Mouse (Mus musculus): ENCODE data around the gene Dnhd1. TPM values are rescaled to one million over a fixed set of nuclear protein-coding genes. Genes with fewer than 3 reads are reported as not detected.

Gene Dnhd1
- polyA plus RNA-seq, 1 experiment from 2014 or later, result 2.0 TPM

GRCm38 (mm10) chr7:105621053-105621452 is 29.6 kb upstream of the Dnhd1 start:
- DNase-seq (ENCODE audit: low spot score) (no peak), ATAC-seq (ENCODE audit: low FRiP score) (no peak)
- no peaks in the 10 kb centered on the region for H3K9me3 ChIP-seq (ENCODE audit: control insufficient read depth, low read length)
- WGBS, result 80% methylated on average over 4 of the region's 4 CpGs
- no peak overlapping the region for H3K9ac ChIP-seq
- no peak overlapping the region for H3K4me3 ChIP-seq (replicated peaks; ENCODE audit: low read length)
- H3K27ac ChIP-seq, result no peak overlapping the region
- no peaks in the 10 kb centered on the region for H3K4me1 ChIP-seq (replicated peaks; ENCODE audit: control insufficient read depth, insufficient read depth, low read length)
- H3K36me3 ChIP-seq (replicated peaks; ENCODE audit: control insufficient read depth, insufficient read depth), result peaks cover 95% of the 10 kb centered on the region
- no peak overlapping the region for H3K4me2 ChIP-seq (replicated peaks)
- no peaks in the 10 kb centered on the region for H3K27me3 ChIP-seq (ENCODE audit: control insufficient read depth, insufficient read depth, low read length)

GRCm38 (mm10) chr7:105621646-105622292 is 28.9 kb upstream of the Dnhd1 start:
- no peak for DNase-seq (ENCODE audit: low spot score)
- H3K9me3 ChIP-seq (ENCODE audit: control insufficient read depth, low read length), result no peaks in the 10 kb centered on the region
- H3K4me3 ChIP-seq (replicated peaks; ENCODE audit: low read length), result no peak overlapping the region
- ATAC-seq (ENCODE audit: low FRiP score), result no peak
- H3K27ac ChIP-seq, result no peak overlapping the region
- no peaks in the 10 kb centered on the region for H3K4me1 ChIP-seq (replicated peaks; ENCODE audit: control insufficient read depth, insufficient read depth, low read length)
- H3K27me3 ChIP-seq (ENCODE audit: control insufficient read depth, insufficient read depth, low read length), result no peaks in the 10 kb centered on the region
- WGBS, result 87% methylated on average over 8 of the region's 8 CpGs
- H3K4me2 ChIP-seq (replicated peaks), result no peak overlapping the region
- H3K36me3 ChIP-seq (replicated peaks; ENCODE audit: control insufficient read depth, insufficient read depth), result peaks cover 87% of the 10 kb centered on the region
- H3K9ac ChIP-seq, result no peak overlapping the region

- H3K36me3 ChIP-seq (replicated peaks; ENCODE audit: control insufficient read depth, insufficient read depth), result peaks cover 52% of the 10 kb centered on the region
- no peak overlapping the region for H3K4me2 ChIP-seq (replicated peaks)
- no peaks in the 10 kb centered on the region for H3K9me3 ChIP-seq (ENCODE audit: control insufficient read depth, low read length)
- no peaks in the 10 kb centered on the region for H3K27me3 ChIP-seq (ENCODE audit: control insufficient read depth, insufficient read depth, low read length)
- ATAC-seq (ENCODE audit: low FRiP score) (no peak), DNase-seq (ENCODE audit: low spot score) (no peak)
- H3K27ac ChIP-seq, result no peak overlapping the region
- H3K4me1 ChIP-seq (replicated peaks; ENCODE audit: control insufficient read depth, insufficient read depth, low read length), result peaks cover 15% of the 10 kb centered on the region
- WGBS, result 73% methylated on average over 6 of the region's 6 CpGs
- H3K4me3 ChIP-seq (replicated peaks; ENCODE audit: low read length), result no peak overlapping the region
- no peak overlapping the region for H3K9ac ChIP-seq
Measured at GRCm38 (mm10) chr7:105625397-105625796, 25.2 kb upstream of the Dnhd1 start.

DNA sequence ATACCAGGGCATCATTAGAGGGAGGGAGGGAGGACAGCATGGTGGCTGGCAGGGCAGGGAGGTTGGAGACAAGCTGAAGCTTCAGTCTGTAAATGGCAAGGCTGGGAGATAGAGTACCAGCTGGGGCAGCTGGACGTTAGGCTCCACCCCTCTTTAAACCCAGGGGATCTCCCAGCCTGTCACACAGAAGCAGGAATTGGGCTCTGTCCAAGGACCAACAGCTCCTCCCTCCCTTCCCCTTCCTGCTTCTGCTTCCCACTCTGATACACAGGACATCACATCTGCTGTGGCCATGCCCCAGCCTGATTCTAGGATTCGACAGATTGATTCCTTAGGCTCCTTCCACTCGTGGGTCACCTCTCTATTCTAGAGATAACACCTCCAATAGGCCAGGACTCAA is 22.0 kb upstream of the Dnhd1 start:
- WGBS, result 23% methylated on average over 3 of the region's 3 CpGs
- DNase-seq (ENCODE audit: low spot score) (peak; percentile 63), ATAC-seq (ENCODE audit: low FRiP score) (no peak; the same call in 1 of the 2 replicates)
- Histone ChIP-seq H3K4me2 (replicated peaks) (no peak overlapping the region), H3K27ac (peak overlapping the region; percentile 45; the same call in 1 of the 2 replicates), H3K9me3 (ENCODE audit: control insufficient read depth, low read length) (no peaks in the 10 kb centered on the region), H3K27me3 (ENCODE audit: control insufficient read depth, insufficient read depth, low read length) (no peaks in the 10 kb centered on the region), H3K4me1 (replicated peaks; ENCODE audit: control insufficient read depth, insufficient read depth, low read length) (peaks cover 33% of the 10 kb centered on the region), H3K36me3 (replicated peaks; ENCODE audit: control insufficient read depth, insufficient read depth) (peaks cover 20% of the 10 kb centered on the region), H3K9ac (no peak overlapping the region), H3K4me3 (replicated peaks; ENCODE audit: low read length) (no peak overlapping the region)

DNA sequence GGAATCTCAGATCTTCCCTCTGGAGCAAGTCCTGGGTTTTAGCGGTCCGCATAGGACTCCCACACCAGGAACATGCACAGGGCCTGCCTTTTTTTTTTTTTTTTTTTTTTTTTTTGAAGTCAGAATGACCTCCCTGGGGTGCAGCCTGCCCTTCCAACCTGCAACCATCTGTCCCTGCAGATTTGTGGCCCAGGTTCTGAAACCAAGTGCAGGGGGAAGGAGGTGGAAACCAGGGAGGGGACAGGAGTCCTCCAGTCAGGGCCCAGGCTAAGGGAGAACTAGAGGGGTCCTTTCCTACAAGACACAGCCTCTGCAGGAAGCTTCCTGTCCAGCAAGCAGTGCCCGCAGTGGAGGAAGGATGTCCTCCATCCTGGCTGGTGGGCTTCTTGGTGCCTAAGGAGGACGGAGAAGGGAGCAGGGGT is 18.1 kb upstream of the Dnhd1 start:
- peaks cover 18% of the 10 kb centered on the region for H3K36me3 ChIP-seq (replicated peaks; ENCODE audit: control insufficient read depth, insufficient read depth)
- H3K9ac ChIP-seq, result peak overlapping the region; percentile 94
- peaks cover 45% of the 10 kb centered on the region for H3K4me1 ChIP-seq (replicated peaks; ENCODE audit: control insufficient read depth, insufficient read depth, low read length)
- WGBS, result 16% methylated on average over 4 of the region's 4 CpGs
- DNase-seq (ENCODE audit: low spot score) (no peak), ATAC-seq (ENCODE audit: low FRiP score) (peak; percentile 11)
- H3K27me3 ChIP-seq (ENCODE audit: control insufficient read depth, insufficient read depth, low read length), result no peaks in the 10 kb centered on the region
- H3K9me3 ChIP-seq (ENCODE audit: control insufficient read depth, low read length), result no peaks in the 10 kb centered on the region
- peak overlapping the region; percentile 97 for H3K4me3 ChIP-seq (replicated peaks; ENCODE audit: low read length)
- peak overlapping the region; percentile 93 for H3K27ac ChIP-seq
- peak overlapping the region; percentile 88 for H3K4me2 ChIP-seq (replicated peaks)

GRCm38 (mm10) chr7:105633127-105633800 is 17.4 kb upstream of the Dnhd1 start, which contains the start of gene Trim3:
TSS of gene Trim3 (minus strand) at chr7:105633571.
- under 1% methylated on average over 57 of the region's 71 CpGs for whole genome bisulfite sequencing
- Histone ChIP-seq H3K4me3 (replicated peaks; ENCODE audit: low read length) (peak within 1 kb of the TSS; percentile 97), H3K4me2 (replicated peaks) (peak within 1 kb of the TSS; percentile 88), H3K9me3 (ENCODE audit: control insufficient read depth, low read length) (no peaks in the 10 kb centered on the region), H3K9ac (peak within 1 kb of the TSS; percentile 94), H3K27ac (peak within 1 kb of the TSS; percentile 93), H3K36me3 (replicated peaks; ENCODE audit: control insufficient read depth, insufficient read depth) (peaks cover 19% of the 10 kb centered on the region), H3K27me3 (ENCODE audit: control insufficient read depth, insufficient read depth, low read length) (no peaks in the 10 kb centered on the region), H3K4me1 (replicated peaks; ENCODE audit: control insufficient read depth, insufficient read depth, low read length) (peaks cover 42% of the 10 kb centered on the region)
- DNase-seq (ENCODE audit: low spot score) (peak; percentile 84), ATAC-seq (ENCODE audit: low FRiP score) (peak; percentile 90)

GRCm38 (mm10) chr7:105633801-105634135 is 16.9 kb upstream of the Dnhd1 start:
- H3K27me3 ChIP-seq (ENCODE audit: control insufficient read depth, insufficient read depth, low read length), result no peaks in the 10 kb centered on the region
- H3K9ac ChIP-seq, result peak overlapping the region; percentile 94
- peaks cover 19% of the 10 kb centered on the region for H3K36me3 ChIP-seq (replicated peaks; ENCODE audit: control insufficient read depth, insufficient read depth)
- peak overlapping the region; percentile 97 for H3K4me3 ChIP-seq (replicated peaks; ENCODE audit: low read length)
- H3K27ac ChIP-seq, result peak overlapping the region; percentile 93
- WGBS, result 6% methylated on average over 10 of the region's 10 CpGs
- no peaks in the 10 kb centered on the region for H3K9me3 ChIP-seq (ENCODE audit: control insufficient read depth, low read length)
- H3K4me1 ChIP-seq (replicated peaks; ENCODE audit: control insufficient read depth, insufficient read depth, low read length), result peaks cover 38% of the 10 kb centered on the region
- H3K4me2 ChIP-seq (replicated peaks), result peak overlapping the region; percentile 88
- no peak for ATAC-seq (ENCODE audit: low FRiP score)
- DNase-seq (ENCODE audit: low spot score), result no peak

DNA sequence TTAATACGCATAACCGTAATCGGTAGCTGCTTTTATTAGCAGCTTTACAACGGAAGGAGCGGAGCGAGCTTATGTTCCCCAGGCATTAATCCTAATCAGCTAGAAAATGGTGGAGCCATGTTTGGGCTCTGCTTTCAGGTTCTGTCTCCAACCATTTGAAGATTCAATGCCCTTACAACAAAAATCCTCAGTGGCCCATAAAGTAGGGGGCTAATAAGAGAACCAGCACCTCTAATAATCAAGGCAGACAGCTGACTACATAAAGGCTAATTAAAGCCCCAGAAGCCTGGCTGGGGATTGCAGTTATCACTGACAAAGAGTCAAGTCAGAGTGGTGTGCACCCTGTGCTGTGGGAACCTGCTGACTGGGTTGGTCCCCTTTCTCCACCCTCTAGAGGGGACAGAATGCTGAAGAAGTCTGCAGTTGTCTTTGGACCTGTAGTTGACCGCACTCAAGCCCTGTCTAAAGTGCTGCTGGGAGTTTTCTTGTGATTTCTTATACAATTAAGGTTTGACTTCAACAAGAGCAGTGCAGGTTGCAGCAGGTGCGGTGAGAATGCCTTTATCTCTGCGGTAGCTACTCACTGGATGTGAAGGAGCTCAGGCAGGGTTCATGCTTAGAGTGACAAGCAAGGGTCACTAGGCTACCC is 16.2 kb upstream of the Dnhd1 start:
- Histone ChIP-seq H3K27me3 (ENCODE audit: control insufficient read depth, insufficient read depth, low read length) (no peaks in the 10 kb centered on the region), H3K4me1 (replicated peaks; ENCODE audit: control insufficient read depth, insufficient read depth, low read length) (peaks cover 35% of the 10 kb centered on the region), H3K9ac (peak overlapping the region; percentile 94), H3K9me3 (ENCODE audit: control insufficient read depth, low read length) (no peaks in the 10 kb centered on the region), H3K36me3 (replicated peaks; ENCODE audit: control insufficient read depth, insufficient read depth) (peaks cover 19% of the 10 kb centered on the region), H3K4me2 (replicated peaks) (peak overlapping the region; percentile 88), H3K27ac (peak overlapping the region; percentile 93), H3K4me3 (replicated peaks; ENCODE audit: low read length) (peak overlapping the region; percentile 97)
- no peak for DNase-seq (ENCODE audit: low spot score)
- no peak for ATAC-seq (ENCODE audit: low FRiP score)
- WGBS, result 52% methylated on average over 9 of the region's 9 CpGs

GRCm38 (mm10) chr7:105635726-105636125 is 14.9 kb upstream of the Dnhd1 start:
- WGBS, result 91% methylated on average over 2 of the region's 2 CpGs
- DNase-seq (ENCODE audit: low spot score) (no peak), ATAC-seq (ENCODE audit: low FRiP score) (no peak)
- peaks cover 38% of the 10 kb centered on the region for H3K4me1 ChIP-seq (replicated peaks; ENCODE audit: control insufficient read depth, insufficient read depth, low read length)
- no peak overlapping the region for H3K4me2 ChIP-seq (replicated peaks)
- no peaks in the 10 kb centered on the region for H3K9me3 ChIP-seq (ENCODE audit: control insufficient read depth, low read length)
- no peak overlapping the region for H3K27ac ChIP-seq
- H3K27me3 ChIP-seq (ENCODE audit: control insufficient read depth, insufficient read depth, low read length), result no peaks in the 10 kb centered on the region
- H3K36me3 ChIP-seq (replicated peaks; ENCODE audit: control insufficient read depth, insufficient read depth), result peaks cover 19% of the 10 kb centered on the region
- 0 out of 2 replicates have a peak overlapping the region, but pooled peaks have one; percentile 9 for H3K9ac ChIP-seq
- no peak overlapping the region for H3K4me3 ChIP-seq (replicated peaks; ENCODE audit: low read length)

Data from hindbrain, embryonic 14.5 days (tissue).